Mouse (Mus musculus): ENCODE results near the gene Ms4a3. TPM values are rescaled to one million over a fixed set of nuclear protein-coding genes. Genes with fewer than 3 reads are reported as not detected.

Ms4a3 gene
- polyA plus RNA-seq (2017; shearing (Covaris generic)), result not detected

GRCm38 (mm10) chr19:11640732-11641131 is at the start of gene Ms4a3:
Gene Ms4a3, minus strand, starts transcription at chr19:11640851.
- ATAC-seq, result no peak

DNA sequence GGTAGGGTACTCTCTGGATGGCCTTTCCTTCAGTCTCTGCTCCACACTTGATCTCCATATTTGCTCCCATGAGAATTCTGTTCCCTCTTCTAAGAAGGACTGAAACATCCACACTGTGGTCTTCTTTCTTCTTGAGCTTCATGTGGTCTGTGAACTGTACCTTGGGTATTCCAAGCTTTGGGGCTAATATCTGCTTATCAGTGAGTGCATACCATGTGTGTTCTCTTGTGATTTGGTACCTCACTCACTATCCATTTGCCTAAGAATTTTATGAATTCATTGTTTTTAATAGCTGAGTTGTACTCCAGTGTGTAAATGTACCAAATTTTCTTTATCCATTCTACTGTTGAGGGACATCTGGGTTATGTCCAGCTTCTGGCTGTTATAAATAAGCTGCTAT is 20.9 kb upstream of the Ms4a3 start:
- no peak for ATAC-seq

GRCm38 (mm10) chr19:11660459-11660858 is 19.8 kb upstream of the Ms4a3 start, which contains the start of gene Oosp2:
Gene Oosp2, minus strand, starts transcription at chr19:11660559.
- ATAC-seq, result no peak

- no peak for ATAC-seq
Observed at GRCm38 (mm10) chr19:11659142-11659541, 18.5 kb upstream of the Ms4a3 start.

DNA sequence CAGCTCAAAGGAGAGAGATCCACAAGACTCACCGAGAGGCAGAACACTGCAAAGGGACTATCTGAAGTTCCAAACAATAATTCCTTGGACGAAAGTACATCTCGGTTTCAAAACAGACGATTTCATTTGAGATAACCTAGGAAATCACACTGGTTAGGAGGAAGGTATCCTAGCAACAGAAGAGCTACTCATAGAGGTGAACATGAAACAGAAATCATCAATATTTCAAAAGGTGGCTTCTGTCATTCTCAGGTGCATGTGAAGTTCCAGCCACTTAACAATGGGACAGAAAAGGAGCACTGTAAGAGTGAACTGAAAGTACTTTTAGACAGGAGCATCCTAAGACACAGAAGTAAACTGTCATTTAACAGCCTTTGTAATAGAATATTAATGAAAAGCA is 8.9 kb upstream of the Ms4a3 start:
- no peak for ATAC-seq

GRCm38 (mm10) chr19:11646166-11646565 is 5.5 kb upstream of the Ms4a3 start:
- ATAC-seq, result no peak

DNA sequence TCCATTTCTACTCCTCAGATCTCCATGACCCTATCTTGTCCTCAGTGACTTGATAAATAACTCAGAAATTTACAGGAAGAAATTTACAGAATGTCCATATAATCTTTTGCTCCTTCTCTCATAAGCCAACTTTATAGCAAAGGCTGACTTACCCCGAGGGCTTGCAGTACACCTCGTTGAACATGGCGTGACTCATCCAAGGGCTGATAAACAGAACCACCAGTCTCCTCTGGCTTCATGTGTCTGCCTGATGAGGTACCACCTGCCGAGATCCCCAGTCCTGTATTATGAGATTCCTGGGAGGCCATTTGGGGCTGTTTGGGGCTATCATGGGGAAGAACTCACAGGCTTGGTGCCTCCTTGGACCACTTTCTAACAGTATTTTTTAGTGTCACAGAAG is 1.6 kb downstream of the Ms4a3 start:
- ATAC-seq, result no peak

DNA sequence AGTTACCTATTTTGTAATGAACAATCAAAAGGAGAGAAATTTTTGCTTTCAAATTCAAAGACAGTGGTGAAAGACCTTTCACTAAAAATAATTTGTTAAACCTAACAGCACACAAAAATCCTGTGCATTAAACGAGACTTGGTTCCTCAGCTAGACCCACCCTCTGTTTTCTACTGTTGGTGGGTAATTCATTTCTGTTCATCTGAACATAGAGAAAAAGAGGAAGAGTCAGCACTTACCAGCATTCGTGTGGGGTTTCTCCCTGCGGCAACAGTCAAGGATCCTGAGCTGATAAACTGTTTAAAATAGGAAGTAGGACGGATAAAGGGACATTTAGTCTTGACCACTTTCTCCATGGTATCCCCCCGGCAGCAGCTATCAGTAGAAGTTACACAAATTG is 5.1 kb downstream of the Ms4a3 start:
- no peak for ATAC-seq

DNA sequence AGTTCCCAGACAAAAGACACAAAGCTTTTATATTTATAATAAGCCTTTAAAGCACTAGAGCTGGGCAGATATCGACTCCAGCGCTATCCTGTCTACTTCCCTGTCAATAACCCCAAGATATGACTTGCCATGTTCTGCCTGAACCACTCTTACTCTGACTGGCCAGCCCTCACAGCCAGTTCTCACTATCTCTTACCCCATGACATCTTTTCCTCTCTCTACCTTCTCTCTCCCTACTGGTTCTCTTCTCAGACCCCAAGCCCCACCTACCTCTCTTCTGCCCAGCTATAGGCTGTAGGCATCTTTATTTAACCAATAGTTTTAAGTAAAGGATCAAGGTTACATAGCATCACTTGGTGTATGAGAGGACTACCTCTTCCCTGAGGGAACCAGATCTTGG is 6.3 kb downstream of the Ms4a3 start:
- no peak for ATAC-seq

GRCm38 (mm10) chr19:11633732-11634131 is 6.9 kb downstream of the Ms4a3 start:
- ATAC-seq, result no peak

DNA sequence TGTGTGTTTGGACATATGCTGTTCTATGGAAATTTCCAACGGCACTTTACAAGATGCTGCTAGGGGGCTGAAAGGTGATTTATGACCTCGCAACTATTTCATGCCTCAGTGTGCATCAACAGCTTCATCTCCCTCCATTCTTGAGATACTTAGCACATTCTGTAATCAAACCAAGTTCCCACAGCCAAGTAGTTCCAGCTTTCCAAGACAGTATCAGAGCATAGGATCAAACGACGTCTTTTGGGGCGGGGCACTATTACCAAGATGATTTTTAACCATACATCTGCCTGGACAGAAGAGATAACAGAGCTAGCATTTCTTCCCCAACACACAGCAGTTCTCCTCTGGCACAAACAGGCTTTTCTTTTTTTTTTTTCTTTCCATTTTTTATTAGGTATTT is 15.4 kb downstream of the Ms4a3 start:
- no peak for ATAC-seq

GRCm38 (mm10) chr19:11624800-11625199 is 15.9 kb downstream of the Ms4a3 start:
- no peak for ATAC-seq

- ATAC-seq, result no peak
Observed at GRCm38 (mm10) chr19:11623551-11623950, 17.1 kb downstream of the Ms4a3 start, which contains the start of gene Ms4a2. Gene Ms4a2, minus strand, starts transcription at chr19:11623719.

GRCm38 (mm10) chr19:11617983-11618382 is 22.7 kb downstream of the Ms4a3 start:
- no peak for ATAC-seq

GRCm38 (mm10) chr19:11614805-11615204 is 25.8 kb downstream of the Ms4a3 start:
- no peak for ATAC-seq

- ATAC-seq, result no peak
Observed at GRCm38 (mm10) chr19:11613776-11614443, 26.7 kb downstream of the Ms4a3 start.

DNA sequence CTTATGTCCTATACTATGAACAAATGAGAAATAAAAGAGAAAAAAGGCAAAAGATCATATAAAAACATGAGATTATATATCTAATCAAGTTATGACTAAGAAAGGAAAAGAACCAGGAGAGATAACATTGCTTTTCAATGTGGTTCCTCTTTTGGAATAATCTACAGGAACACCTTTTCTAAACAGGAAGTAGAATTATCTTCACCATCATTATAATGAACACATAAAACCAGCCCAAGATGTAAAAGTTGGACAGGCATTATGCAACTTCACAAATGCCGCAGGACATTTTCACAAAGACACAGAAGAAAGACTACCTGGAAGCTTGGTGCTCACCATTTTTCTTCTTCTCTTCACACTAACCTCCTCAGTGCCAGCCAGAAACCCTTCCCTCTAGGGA is 27.6 kb downstream of the Ms4a3 start:
- ATAC-seq, result no peak

- ATAC-seq, result no peak
Observed at GRCm38 (mm10) chr19:11612293-11612692, 28.4 kb downstream of the Ms4a3 start.

GRCm38 (mm10) chr19:11611541-11611945 is 29.1 kb downstream of the Ms4a3 start:
- peak; percentile 66 for ATAC-seq

DNA sequence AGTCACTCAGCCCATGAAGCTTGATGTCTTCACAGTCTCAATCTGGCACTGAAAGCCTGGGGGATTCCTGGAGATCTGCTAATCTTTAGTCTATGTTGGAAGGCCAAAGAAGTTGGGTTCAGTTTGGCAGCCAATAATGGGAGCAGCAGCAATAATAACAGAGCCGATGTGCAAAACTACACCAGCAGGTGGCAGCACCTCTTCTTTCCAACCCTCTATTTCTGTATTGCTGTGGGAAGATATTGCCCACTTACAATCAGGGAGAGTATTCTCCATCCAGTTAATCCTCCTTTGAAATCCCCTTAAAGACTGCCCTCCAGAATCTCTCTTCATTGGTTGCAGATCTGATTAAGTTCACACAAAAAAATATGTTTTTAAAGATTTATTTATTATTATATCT is 32.5 kb downstream of the Ms4a3 start:
- peak; percentile 56 for ATAC-seq

GRCm38 (mm10) chr19:11604603-11605002 is 36.0 kb downstream of the Ms4a3 start, which contains the start of gene Ms4a6d:
Gene Ms4a6d, minus strand, starts transcription at chr19:11604849.
- no peak for ATAC-seq

DNA sequence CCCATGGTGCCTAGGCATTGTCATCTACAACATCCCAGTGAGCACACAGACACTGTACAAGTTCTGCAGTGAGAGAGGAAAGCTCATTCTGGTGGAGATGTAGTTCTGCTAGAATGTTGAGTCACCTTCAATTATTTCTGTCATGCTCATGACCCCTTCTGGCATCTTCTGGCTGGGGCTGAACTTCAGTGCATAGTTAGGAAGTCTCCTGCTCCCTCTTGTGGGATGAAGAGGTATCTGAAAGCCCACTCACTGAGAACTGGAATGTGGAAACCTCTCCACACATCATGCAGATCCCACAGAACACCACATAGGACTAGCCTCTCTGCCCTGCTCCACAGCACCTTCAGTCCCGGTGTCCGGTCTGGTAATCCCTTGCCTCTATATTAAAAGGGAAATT is 38.6 kb downstream of the Ms4a3 start:
- ATAC-seq, result peak; percentile 94

DNA sequence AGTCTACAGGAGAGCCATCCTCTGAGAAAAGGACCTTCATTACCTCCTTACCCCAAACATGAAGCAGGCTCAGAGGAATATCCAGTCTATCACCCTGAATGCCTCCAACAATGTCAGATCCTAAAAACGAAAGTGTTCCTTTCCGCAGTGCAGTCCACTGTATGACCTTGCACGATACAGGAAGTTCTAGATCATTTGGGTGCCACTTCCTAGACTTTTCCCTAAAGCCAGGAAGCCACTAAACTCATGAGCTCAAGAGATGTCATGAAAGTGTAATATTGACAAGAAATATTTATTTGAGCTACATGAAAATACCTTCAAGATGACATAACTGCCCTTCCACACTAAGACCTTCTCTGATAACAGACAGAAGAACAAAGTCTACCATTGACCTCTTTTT is 39.3 kb downstream of the Ms4a3 start:
- ATAC-seq, result peak; percentile 63

- ATAC-seq, result peak; percentile 40
Observed at GRCm38 (mm10) chr19:11589891-11590449, 50.7 kb downstream of the Ms4a3 start.

- ATAC-seq, result peak; percentile 89
Observed at GRCm38 (mm10) chr19:11589205-11589604, 51.4 kb downstream of the Ms4a3 start.
